Mouse (Mus musculus) heart, embryonic 12.5 days (tissue): ENCODE measurements around the gene Plcd1. TPM values are rescaled to one million over a fixed set of nuclear protein-coding genes. Genes with fewer than 3 reads are reported as not detected.

Source experiments
- ATAC-seq: fragments of 200-750 bp; cut with Nextera tagmentation; 2 replicates; pipeline ENCODE4 v1.8.0; 2017; ENCODE audit warnings: moderate TSS enrichment, moderate library complexity; ENCODE audit not compliant: insufficient number of reproducible peaks, low FRiP score
- H3K27ac ChIP-seq: fragments of 300-500 bp; sonication (generic); 2 replicates; pipeline ENCODE4 v1.5.1; 2016; ENCODE audit warnings: mild to moderate bottlenecking, moderate library complexity; ENCODE audit not compliant: poor library complexity, severe bottlenecking
- H3K27me3 ChIP-seq: fragments of 300-500 bp; sonication (generic); replicated peaks from 2 replicates; pipeline ENCODE4 v1.6.1; 2016; ENCODE audit warnings: mild to moderate bottlenecking, moderate library complexity
- H3K36me3 ChIP-seq: fragments of 300-500 bp; sonication (generic); 2 replicates; pipeline ENCODE4 v1.6.1; 2016; ENCODE audit warnings: mild to moderate bottlenecking, moderate library complexity
- H3K4me1 ChIP-seq: fragments of 300-500 bp; sonication (generic); replicated peaks from 2 replicates; pipeline ENCODE4 v1.6.1; 2016; ENCODE audit warnings: mild to moderate bottlenecking
- H3K4me2 ChIP-seq: fragments of 300-500 bp; sonication (generic); 2 replicates; pipeline ENCODE4 v1.6.1; 2016; ENCODE audit warnings: mild to moderate bottlenecking, moderate library complexity
- H3K4me3 ChIP-seq: fragments of 300-500 bp; sonication (generic); 2 replicates; pipeline ENCODE4 v1.5.1; 2016; ENCODE audit warnings: mild to moderate bottlenecking
- H3K9ac ChIP-seq: fragments of 300-500 bp; sonication (generic); 2 replicates; pipeline ENCODE4 v1.6.1; 2016; ENCODE audit warnings: mild to moderate bottlenecking, moderate library complexity
- H3K9me3 ChIP-seq: fragments of 300-500 bp; sonication (generic); replicated peaks from 2 replicates; pipeline ENCODE4 v1.6.1; 2016; ENCODE audit warnings: mild to moderate bottlenecking, moderate library complexity
- WGBS: fragments of 180-500 bp; shearing (Covaris S2); methylation state at CpG from one replicate; pipeline ENCODE4 v1.1.7; 2016; 5-methylcytosine and 5-hydroxymethylcytosine counted together
- polyA plus RNA-seq: library from polyadenylated mRNA; unstranded; fragments of >200 nt; fragmentation: Nextera tagmentation; extraction: Ambion mirVana; gene quantifications from 2 replicates; pipeline ENCODE4 v1.2.1, GENCODE M21; 2016

Gene Plcd1
- 19.1 and 20.7 TPM in 2 replicates for polyA plus RNA-seq

DNA sequence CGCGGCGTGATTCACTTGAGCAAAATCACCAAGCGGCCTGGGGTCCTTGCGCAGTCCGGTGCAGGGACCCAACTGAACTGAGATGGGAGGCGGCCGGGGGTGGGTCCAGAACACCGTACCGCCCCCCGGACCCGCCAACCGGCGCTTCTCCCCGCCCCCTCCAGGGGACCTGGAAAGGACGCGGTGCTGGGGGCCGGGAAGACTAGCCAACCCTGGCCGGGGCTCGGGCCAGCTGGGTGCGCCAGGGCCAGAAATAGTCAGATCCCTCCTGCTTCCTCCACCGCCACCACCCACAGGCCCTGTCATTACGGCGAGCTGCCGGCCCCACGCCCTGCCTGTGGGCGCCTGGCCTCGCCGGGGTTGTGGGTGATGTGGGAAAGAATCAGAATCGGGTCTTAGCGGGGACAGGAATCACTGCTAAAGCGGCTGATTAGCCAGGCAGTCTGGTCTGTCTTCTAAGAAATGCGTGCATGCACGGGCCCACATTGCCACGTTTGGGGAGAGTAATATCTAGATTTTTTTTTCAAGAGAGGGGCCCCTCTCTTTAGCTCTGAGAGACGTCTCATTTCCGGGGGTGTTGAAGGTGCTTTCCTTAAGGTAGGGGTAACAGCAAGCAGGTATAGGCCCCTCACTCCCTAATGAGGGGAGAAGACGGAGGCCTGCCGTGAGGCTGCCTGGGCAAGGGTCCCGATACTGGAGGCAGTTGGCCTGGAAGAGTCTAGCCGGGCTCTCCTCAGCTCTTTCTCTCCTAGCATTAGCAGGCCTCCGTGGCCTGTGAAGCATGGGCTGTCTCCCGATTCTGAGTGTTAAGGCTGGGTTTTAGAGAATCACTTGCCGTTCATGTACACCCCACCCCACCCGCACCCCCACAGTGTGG is at the start of gene Plcd1:
Plcd1 (minus strand) TSS at position 84 of the 877 bp plus-strand sequence.
- peak within 1 kb of the TSS; percentile 95 for H3K4me2 ChIP-seq
- H3K27ac ChIP-seq = peak within 1 kb of the TSS; percentile 65
- peak within 1 kb of the TSS; percentile 66 for H3K4me3 ChIP-seq
- peak; percentile 85 for ATAC-seq
- peaks cover 32% of the 10 kb centered on the region for H3K4me1 ChIP-seq
- 10% methylated on average over 45 of the region's 45 CpGs for WGBS
- no peaks in the 10 kb centered on the region for H3K36me3 ChIP-seq
- H3K9ac ChIP-seq = peak within 1 kb of the TSS; percentile 71
- 0 out of 2 replicates have a peak, but pooled peaks cover 10% of the 10 kb centered on the region for H3K27me3 ChIP-seq
- no peaks in the 10 kb centered on the region for H3K9me3 ChIP-seq

DNA sequence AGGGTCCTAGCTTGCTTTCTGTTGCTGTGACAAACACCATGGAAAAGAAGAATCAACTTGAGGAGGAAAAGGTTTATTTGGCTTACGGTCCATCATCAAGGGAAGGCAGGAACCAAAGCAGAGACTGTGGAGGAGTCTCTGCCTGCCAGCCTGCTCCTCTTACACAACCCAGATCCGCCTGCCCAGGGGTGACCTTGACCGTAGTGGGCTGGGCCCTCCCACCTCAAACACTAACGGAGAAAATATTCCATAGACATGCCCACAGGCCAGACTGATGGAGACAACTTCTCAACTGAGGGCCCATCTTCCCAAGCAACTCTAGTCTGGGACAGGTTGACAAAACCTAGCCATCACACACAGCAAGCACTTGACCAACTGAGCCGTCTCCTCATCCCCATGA is 48.8 kb upstream of the Plcd1 start:
- no peak for ATAC-seq
- H3K4me1 ChIP-seq = 0 out of 2 replicates have a peak, but pooled peaks cover 3% of the 10 kb centered on the region
- H3K9ac ChIP-seq = no peak overlapping the region
- H3K9me3 ChIP-seq = no peaks in the 10 kb centered on the region
- no peaks in the 10 kb centered on the region for H3K36me3 ChIP-seq
- no peak overlapping the region for H3K27ac ChIP-seq
- H3K27me3 ChIP-seq = 0 out of 2 replicates have a peak, but pooled peaks cover 5% of the 10 kb centered on the region
- H3K4me3 ChIP-seq = no peak overlapping the region
- no peak overlapping the region for H3K4me2 ChIP-seq
- 59% methylated on average over 5 of the region's 5 CpGs for WGBS

DNA sequence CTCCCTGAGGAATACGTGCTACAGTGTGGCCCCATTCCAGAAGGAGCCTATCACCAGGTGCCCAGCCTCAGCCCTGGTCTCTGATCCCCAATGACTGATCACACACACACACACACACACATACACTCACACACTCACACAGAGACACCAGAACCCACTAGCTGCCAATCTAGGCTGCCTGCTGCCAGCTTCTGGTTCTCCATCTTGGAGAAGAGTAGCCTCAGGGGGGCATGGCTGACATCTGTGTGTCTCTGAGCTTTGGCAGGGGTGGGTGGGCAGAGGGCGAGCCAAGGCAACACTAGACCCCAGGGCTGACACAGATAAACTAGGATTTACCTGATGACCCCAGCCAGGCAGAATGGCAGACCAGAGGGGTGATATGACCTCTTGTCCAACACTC is 45.5 kb upstream of the Plcd1 start:
- H3K9ac ChIP-seq = no peak overlapping the region
- 0 out of 2 replicates have a peak, but pooled peaks cover 3% of the 10 kb centered on the region for H3K4me1 ChIP-seq
- no peak overlapping the region for H3K4me3 ChIP-seq
- no peak overlapping the region for H3K4me2 ChIP-seq
- no peak overlapping the region for H3K27ac ChIP-seq
- ATAC-seq = no peak
- no peaks in the 10 kb centered on the region for H3K9me3 ChIP-seq
- no peaks in the 10 kb centered on the region for H3K36me3 ChIP-seq
- 0 out of 2 replicates have a peak, but pooled peaks cover 4% of the 10 kb centered on the region for H3K27me3 ChIP-seq
- 74% methylated on average over 2 of the region's 2 CpGs for WGBS

DNA sequence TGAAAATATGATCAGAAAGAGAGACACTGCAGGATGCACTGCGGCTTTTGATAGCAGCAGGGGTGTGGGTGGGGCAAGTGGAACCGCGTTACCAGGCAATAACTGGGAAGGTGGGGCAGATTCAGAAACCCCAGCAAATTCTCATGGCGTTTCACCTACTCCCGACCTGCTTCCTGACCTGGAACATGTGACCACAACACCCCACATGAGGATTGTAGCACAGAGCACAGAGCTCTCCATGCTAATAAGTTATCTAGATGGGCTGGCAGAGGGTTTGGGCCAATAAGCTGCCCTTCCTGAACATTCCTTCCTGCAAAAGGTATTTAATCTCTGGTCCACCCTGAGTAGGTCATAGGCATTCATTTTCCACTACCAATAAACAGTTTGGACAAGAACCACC is 37.4 kb upstream of the Plcd1 start:
- ATAC-seq = no peak
- WGBS = 56% methylated on average over 5 of the region's 5 CpGs
- Histone ChIP-seq H3K27me3 (peaks cover 3% of the 10 kb centered on the region; the same call in 1 of the 2 replicates), H3K27ac (no peak overlapping the region), H3K36me3 (no peaks in the 10 kb centered on the region), H3K9me3 (no peaks in the 10 kb centered on the region), H3K9ac (no peak overlapping the region), H3K4me3 (no peak overlapping the region), H3K4me1 (no peaks in the 10 kb centered on the region), H3K4me2 (no peak overlapping the region)

DNA sequence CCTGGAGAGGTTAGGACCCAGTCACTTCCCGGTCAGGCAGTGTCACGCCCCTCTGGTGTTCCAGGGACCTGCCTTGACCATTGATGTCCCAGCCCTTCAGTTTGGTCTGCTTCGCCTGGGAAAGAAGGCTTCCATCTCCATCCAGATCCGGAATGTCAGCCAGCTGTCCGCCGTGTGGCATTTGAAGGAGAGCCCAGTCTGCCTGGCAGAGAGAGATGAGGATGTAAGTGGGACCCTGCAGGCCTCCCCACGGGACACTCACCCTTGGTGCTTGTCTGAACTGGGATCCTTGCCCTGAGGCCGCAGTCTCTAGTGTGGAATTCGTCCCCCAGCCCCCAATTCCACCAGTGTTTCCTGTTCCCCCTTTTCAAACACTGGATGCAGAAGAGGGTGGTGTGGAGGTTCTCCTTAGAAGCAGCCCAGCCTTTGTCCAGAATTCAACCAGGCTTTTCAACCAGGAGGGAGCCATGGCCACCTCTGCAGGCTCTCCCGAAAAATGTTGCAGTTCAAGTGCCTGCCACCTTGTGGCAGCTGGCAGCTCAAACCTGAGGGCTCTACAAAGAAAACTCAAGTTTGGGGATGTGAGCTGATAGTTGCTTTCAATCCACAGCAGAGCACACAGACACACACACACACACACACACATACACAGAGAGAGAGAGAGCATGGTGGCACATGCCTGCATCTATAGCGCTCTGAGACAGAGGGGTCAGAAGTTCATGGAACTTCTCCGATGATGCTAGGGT is 35.3 kb upstream of the Plcd1 start:
- no peak for ATAC-seq

DNA sequence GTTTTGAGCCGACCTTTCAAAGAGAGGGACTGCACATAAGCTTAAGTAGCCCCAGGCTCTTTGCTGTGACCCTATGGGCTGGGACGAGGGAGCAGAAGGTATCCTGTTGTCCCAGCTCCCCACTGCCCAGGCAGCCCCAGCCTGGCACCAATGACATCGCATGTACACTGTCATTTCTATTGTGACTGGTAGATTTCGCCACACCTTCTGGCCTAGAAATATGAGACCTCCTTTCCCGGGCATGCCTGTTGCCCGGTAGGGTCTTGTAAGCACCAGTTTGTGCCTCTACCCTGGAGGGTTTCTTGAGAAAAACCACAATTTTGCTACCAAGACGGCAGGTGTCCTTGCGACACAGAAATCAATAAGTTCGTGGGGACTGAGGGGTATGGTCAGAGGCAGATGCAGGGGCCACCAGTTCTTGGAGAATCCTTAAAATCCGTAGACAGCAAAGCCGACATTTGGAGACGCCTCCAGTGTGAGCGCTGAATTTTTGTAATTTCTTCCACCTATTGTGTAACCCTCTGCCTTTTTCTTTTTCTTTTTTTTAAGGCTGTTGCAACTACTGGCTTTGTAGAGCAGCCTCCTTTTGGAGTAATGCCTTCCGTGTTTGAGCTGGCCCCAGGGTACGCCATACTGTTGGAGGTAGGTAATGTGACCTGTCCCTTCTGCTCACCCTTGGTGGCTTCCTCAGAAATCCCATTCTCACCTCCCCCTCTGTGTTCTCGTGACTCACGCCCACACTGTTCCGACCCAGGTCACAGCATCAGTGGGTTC is 29.5 kb upstream of the Plcd1 start:
- no peaks in the 10 kb centered on the region for H3K27me3 ChIP-seq
- no peak for ATAC-seq
- no peaks in the 10 kb centered on the region for H3K36me3 ChIP-seq
- no peak overlapping the region for H3K4me3 ChIP-seq
- H3K27ac ChIP-seq = no peak overlapping the region
- H3K4me1 ChIP-seq = no peaks in the 10 kb centered on the region
- H3K9ac ChIP-seq = no peak overlapping the region
- WGBS = 80% methylated on average over 18 of the region's 18 CpGs
- no peak overlapping the region for H3K4me2 ChIP-seq
- H3K9me3 ChIP-seq = no peaks in the 10 kb centered on the region

More for the DNA sequence above, 35.3 kb upstream of the Plcd1 start:
- Histone ChIP-seq H3K27ac (no peak overlapping the region), H3K4me3 (no peak overlapping the region), H3K36me3 (no peaks in the 10 kb centered on the region), H3K9me3 (no peaks in the 10 kb centered on the region), H3K4me2 (no peak overlapping the region), H3K9ac (no peak overlapping the region), H3K4me1 (no peaks in the 10 kb centered on the region), H3K27me3 (peaks cover 3% of the 10 kb centered on the region; the same call in 1 of the 2 replicates)
- WGBS = 78% methylated on average over 12 of the region's 12 CpGs

DNA sequence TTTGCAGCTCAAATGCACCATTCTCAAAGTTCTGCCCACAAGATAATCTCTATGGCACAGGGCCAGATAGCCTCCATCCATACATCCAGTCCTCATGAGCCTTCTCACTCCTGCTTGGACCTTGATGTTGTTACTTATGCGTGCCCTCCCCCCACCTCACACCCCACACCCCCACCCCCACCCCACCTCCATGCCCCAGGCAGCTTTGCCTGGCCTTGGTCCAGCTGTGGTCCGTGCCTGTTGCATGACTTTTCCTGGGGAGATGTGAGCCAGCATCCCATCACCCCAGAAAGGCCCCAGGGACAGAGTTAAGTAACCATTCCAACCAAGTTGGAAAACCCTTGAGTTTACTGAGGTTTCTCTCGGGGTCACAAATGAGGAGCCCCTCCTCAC is 26.9 kb upstream of the Plcd1 start:
- H3K4me3 ChIP-seq = no peak overlapping the region
- H3K27me3 ChIP-seq = no peaks in the 10 kb centered on the region
- no peaks in the 10 kb centered on the region for H3K9me3 ChIP-seq
- H3K27ac ChIP-seq = no peak overlapping the region
- WGBS = 66% methylated on average over 3 of the region's 3 CpGs
- no peak overlapping the region for H3K9ac ChIP-seq
- no peaks in the 10 kb centered on the region for H3K4me1 ChIP-seq
- no peaks in the 10 kb centered on the region for H3K36me3 ChIP-seq
- no peak overlapping the region for H3K4me2 ChIP-seq
- ATAC-seq = no peak

DNA sequence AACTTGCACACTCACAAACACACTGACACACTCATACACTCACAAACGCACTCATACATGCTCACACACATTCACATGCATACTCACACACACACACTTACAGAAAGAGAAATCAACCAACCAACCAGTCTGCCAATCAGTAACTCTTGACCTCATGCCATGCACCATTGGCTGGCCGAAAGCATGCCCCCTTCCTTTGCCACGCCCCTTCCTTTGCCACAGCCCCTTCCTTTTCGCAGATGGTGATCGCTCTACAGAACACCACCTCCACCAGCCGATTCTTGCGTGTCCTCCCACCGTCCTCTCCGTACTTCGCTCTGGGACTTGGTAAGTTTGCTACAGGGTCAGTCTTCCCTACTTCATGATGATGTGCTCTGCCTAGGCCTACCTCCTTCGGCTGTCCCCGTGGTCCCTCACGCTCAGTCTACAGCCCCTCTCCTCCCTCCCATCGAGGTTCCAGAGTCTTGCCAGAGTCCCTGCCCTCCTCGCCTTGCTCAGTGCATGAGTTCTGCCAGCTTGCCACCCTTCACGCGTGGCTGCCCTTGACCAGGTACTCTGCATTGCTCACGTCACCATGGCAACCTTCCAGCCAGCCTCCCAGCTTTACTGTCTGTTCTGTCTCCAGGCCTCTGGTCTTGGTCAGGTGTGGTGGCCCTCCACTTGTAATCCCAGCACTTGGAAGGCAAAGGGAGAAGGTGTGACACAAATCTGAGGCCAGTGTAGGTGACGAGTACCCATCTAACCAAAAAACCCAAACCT is 26.3 kb upstream of the Plcd1 start:
- Histone ChIP-seq H3K9me3 (no peaks in the 10 kb centered on the region), H3K27me3 (no peaks in the 10 kb centered on the region), H3K9ac (no peak overlapping the region), H3K4me3 (no peak overlapping the region), H3K4me1 (no peaks in the 10 kb centered on the region), H3K27ac (no peak overlapping the region), H3K36me3 (no peaks in the 10 kb centered on the region), H3K4me2 (no peak overlapping the region)
- 88% methylated on average over 19 of the region's 19 CpGs for WGBS
- no peak for ATAC-seq

DNA sequence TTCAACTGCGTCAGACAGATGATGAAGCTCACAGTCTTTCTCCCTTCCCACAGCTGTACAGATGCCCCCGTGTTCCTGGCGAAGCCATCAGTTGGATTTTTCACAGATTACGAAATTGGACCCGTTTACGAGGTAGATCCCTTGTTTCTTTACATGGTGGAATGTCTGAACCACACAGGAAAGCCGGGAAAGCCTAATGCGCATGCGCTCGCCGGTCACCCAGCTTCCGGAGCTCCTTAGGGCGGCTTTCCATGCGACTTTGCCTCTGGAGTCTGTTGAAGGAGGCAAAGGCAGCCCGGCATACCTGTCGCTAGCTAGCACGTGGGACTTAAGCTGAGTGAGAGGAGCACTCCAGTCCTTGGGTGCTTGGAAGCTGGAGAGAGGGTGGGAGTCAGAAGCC is 21.6 kb upstream of the Plcd1 start:
- no peak overlapping the region for H3K4me2 ChIP-seq
- no peaks in the 10 kb centered on the region for H3K4me1 ChIP-seq
- no peak overlapping the region for H3K27ac ChIP-seq
- ATAC-seq = no peak
- H3K36me3 ChIP-seq = no peaks in the 10 kb centered on the region
- H3K27me3 ChIP-seq = no peaks in the 10 kb centered on the region
- no peak overlapping the region for H3K9ac ChIP-seq
- no peaks in the 10 kb centered on the region for H3K9me3 ChIP-seq
- 75% methylated on average over 17 of the region's 17 CpGs for WGBS
- H3K4me3 ChIP-seq = no peak overlapping the region

DNA sequence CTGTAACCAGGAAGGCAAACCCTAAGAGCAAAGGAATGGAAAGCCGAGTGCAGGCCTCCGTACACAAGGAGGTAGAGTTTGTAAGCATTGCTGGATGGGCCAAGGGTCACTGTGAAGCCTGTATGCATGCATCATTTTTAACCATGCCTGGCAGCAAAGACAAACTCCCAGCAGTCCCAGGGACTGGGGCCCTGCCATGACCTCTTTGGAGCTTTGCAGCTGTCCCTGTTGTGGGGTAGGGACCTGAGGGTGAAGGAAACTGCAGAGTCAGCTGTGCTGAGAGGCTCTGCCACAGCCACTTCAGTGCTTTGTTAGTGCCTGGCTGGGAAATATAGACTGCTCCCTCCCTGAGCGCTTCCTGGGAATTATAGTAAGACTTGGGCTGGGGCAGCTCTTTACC is 17.3 kb upstream of the Plcd1 start:
- Histone ChIP-seq H3K36me3 (no peaks in the 10 kb centered on the region), H3K27ac (no peak overlapping the region), H3K4me3 (no peak overlapping the region), H3K9me3 (no peaks in the 10 kb centered on the region), H3K9ac (no peak overlapping the region), H3K27me3 (no peaks in the 10 kb centered on the region), H3K4me2 (no peak overlapping the region), H3K4me1 (0 out of 2 replicates have a peak, but pooled peaks cover 2% of the 10 kb centered on the region)
- WGBS = 63% methylated on average over 3 of the region's 3 CpGs
- ATAC-seq = no peak
